Mouse (Mus musculus): ENCODE results near the gene Vill. TPM values are rescaled to one million over a fixed set of nuclear protein-coding genes. Genes with fewer than 3 reads are reported as not detected.
A peak's percentile ranks its signal among the peaks of the same experiment; 100 is the strongest.

Gene Vill
- total RNA-seq, 2 experiments from 2014 or later, result 0.78 to 1.3 TPM

DNA sequence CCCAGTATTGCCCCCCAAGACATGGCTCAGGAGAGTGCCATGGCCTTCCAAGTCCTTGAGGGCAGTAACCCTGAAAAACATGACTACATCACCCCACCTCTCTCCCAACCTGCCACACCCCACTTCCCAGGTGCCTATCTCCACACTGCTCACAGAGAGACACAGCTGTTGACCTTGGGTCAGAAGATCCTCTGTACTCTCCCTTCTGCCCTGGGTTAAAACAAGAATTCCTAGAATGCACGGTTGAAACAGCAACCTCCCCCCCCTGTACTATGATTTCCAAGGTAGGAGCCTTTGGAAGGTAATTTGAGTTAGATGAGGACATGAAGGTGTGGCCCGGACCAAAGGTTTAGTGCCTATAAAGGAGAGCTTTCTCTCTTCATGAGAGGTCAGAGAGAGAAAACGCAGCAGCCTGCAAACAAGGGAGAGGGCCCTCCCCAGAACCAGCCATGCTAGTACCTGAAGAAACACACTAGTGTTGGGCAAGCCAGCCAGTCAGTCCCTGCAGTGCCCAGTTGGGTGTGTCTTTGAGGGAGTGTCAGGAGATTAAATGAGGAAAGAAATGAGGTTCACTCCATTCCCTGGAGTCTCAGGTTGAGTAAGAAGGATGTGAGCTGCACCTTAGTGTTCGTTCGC lies 27.6 kb downstream of the Vill start:
- no peak for DNase-seq (ENCODE audit: low spot score in 2 of 2)

DNA sequence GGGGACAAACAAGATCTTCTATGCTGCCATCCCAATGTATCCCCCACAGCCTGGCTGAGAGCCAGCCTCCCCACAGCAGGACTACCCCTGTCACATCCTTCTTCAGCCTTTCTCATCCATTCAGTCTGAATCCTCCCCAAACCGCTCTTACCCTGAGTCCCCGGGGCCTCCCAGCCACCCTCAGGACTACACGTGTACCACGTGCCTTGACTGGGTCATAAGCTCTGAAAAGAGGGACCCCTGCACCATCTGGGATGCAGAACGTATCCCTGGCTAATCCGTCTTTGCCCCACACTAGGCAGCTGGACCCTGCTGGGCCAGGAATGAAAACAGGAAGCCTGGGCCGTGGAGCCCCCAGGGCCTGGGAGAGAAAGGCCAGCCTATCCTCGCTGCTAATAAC lies 29.5 kb downstream of the Vill start:
- DNase-seq (ENCODE audit: low spot score in 2 of 2), result no peak

DNA sequence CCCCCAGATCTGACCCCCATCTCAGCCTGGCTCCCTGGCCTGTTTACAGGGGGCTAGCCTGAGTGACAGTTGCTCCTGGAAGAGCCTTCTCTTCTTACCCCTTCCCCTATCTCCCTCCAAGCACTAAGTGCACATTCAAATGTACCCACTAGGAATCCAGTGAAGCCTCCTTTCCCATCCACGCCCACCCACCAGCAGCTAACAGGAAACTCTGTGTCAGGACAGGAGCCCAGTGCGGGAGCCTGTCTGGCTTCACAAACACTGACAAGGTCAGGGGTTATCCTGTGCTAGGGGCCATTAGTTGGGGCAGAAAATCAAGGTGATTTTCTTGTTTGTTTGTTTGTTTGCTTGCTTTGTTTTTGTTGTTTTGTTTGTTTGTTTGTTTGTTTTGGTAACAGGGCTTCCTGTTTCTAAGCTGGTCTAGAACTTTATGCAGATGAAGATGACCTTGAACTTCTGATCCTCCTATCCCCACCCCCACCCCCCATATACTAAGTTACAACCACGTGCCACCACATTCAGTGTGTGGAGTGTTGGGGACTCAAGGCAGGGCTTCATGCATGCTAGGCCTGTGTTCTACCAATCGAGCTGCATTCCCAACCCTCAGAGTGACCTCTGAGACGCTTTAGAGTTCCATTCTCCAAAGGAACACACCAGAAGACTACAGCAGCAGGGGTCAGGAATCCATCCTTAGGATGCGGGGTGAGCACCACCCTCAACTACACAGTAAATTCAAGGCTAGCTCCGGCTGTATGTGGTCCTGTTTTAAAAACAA lies 30.3 kb downstream of the Vill start:
- DNase-seq (ENCODE audit: low spot score in 2 of 2), result no peak

DNA sequence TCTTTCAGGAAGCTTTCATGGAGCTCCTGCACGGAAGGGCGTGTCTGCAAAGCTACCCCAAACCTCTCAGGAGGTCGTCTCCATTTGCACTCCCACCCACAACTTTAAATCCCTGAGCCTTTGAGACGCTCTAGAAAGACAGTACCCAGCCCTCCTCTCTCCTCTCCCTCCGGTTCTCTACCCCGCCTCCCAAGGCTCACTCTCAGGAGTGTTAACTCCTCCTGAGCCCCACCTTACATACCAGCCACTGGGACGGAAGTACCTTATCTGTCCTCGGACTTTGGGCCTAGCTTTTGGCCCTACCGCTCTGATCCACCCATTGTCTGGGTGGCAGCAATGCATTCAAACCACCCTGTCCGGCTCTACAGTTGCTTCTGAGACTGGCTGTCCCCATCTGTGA lies 31.4 kb downstream of the Vill start:
- no peak for DNase-seq (ENCODE audit: low spot score in 2 of 2)

DNA sequence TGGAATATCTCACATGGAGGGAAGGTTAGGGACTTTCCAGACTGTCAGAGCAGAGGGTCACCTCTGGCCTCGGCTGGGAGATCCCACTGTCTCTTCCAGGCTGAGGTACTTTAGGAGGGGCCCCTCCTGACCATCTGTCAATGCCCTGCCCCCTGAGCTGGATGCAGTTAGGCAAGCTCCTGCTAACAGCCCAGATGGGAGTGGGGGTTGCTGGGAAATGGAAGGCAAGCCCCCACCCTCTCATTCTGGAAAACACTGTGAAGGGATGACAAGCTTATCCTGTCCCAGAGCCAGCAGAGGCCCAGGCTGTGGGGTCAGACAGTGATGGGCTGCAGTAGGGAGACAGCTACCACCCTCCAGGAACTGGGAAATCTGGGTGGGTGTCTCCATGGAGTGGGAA lies 33.9 kb downstream of the Vill start:
- no peak for DNase-seq (ENCODE audit: low spot score in 2 of 2)

DNA sequence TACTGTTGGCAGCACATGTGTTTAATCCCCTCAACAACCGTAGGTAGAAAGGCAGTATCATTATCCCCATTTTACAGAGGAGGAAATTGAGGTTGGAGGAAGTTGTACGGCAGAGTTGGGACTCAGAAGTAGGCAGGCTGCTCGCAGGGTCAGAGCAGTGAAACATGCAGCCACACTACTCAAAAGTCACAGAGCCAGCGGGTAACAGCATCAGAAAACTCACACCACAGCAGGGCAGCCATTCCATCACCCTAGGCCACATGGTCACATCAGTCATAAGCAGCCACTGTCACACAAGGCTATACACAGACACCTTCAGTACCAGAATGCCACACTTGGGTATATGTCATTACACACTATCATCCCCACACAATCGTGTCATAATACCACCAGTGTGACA lies 34.7 kb downstream of the Vill start:
- DNase-seq (ENCODE audit: low spot score in 2 of 2), result no peak

DNA sequence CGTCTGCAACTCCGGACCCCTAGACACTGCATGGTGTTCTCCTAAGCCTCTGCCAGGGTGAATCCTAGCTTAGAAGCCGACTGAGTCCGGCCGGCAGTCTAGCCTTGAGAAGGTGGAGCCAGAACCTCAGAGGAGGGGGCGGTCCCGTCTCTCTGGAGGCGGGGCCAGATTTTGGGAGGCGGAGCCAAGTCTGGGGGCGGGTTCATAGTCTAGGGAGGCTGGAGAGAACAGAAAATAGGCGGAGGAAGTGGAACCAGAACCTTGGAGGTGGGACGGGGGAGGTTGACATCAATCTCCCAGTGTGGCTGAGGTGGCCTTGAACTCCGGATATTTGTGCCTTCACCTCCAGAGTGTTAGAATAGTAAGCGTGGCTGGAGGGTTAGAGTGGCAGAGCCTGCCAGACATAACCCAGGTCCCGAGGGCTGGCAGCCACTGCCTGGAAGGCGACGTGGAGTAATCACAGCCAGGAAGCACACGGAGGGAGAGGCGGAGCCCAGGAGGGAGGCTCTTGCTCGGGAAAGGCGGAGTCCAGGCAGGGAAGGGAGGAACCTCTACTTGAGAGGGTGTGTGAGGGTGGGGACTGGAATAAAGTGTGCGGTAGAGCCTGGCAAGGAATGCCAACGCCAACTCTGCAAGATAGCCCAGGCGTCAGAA lies 35.7 kb downstream of the Vill start:
- DNase-seq (ENCODE audit: low spot score in 2 of 2), result peak; percentile 80

DNA sequence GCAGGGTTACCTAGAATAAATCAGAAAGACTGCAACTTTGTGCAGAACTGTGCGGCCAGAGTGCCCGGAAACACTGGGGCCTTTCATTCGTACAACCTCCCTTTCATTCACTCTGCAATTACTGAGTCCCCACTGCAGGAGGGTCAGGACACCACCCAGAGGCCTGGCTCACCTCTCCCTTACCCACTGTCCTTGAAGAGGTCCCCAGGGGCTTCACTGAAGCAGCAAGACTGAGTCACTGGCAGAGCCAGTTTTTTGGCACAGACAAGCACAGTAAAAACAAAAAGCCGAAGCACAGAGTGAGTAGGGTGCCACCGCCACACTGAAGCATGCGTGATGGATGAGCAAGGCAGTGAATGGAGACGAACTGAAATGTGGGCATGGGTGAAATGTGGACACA lies 36.9 kb downstream of the Vill start:
- DNase-seq (ENCODE audit: low spot score in 2 of 2), result no peak

DNA sequence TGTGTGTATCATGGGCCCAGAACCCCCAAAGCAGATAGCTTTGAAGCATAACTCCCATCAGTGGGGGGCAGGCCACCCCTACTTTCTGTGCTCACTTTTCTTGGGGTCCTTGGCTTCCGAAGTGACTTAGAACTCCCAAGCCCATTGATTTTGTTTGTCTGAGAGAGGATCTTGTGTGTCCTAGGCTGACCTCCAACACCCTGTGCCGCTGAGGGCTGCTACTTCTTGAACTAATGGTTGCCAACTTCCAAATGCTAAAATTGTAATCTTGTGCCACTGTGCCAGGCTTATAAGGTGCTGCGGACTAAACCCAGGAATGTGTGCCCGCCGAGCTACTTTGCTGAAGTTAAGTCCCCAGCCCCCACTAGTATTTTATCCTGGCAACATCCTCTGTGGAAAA lies 37.9 kb downstream of the Vill start:
- DNase-seq (ENCODE audit: low spot score in 2 of 2), result no peak

DNA sequence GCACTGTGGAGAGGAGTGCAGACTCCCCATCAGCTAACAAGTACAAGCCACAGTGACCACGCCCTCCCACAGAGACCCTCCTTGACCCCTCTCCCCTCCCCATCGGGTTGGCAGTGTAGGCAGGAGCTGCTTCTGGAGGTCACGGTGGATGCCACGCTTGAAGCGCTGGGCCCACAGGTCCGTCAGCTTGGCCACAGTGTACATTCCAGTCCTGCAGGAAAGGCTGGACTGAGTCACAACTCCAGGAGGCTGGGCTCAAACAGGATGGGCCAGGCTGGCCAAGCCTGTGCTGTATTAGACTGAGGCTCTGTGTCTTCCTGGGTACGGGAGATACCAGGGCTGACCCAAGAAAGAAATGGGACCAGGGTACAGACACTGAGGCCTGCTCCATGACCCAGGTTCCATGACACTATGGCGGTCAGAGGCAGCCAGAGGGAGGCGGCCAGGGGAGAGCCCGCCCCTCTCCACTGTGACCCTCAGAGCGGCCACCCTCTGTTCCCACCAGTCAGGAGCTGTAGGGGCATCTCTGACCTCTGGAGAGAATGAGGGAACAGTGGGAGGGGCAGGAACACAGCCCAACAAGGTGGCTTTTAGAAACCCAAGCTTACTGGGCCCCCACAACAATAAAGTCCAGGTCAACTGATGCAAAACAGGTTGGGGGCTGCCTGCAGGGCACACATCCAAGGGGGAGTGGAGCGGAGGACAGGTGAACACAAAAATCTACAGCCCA lies 39.2 kb downstream of the Vill start:
- no peak for DNase-seq (ENCODE audit: low spot score in 2 of 2)

DNA sequence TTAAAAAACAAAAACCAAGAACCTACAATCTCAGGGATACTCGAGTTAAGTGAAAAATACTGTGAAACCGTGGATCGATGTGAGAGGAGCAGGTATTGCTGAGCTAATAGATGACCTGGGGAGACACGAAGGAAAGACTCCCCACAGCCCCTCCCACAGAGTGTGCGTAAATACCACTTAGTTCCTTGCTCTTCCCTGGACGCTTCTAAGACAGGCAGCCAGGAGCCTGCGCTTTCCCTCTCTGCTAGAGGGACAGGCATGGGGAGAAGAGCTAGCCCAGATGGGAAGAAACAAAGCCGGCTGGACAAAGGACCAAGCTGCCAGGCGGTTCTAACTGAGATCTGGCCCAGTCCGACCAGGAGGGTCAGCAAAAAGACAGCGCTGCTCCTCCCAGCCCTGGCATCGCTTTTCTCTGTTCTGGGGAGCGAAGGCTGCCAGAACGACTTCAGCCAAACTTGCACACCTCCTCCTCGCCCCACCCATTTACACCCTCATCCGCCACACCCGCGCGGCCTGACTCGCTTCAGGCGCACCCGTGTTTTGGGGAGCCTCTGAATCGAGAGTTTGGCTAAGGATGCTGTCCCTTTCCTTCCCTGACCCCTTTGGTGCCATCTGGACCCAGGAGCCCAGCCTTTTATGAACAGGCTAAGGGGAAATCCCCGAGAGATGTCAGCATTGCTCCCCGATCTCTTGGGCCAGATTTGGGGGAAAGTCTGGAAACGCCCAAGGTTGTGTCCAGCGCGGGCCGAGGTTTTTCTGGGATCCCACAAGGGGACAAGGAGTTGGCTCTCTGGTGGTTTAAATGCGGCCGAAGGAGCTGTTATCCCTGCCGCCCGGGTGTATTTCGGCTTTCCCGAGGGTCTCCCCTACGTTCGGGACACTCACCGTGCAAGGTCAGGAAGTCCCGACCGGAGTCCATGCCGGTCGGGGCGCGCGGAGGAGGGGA lies 40.2 kb downstream of the Vill start:
- no peak for DNase-seq (ENCODE audit: low spot score in 2 of 2)

DNA sequence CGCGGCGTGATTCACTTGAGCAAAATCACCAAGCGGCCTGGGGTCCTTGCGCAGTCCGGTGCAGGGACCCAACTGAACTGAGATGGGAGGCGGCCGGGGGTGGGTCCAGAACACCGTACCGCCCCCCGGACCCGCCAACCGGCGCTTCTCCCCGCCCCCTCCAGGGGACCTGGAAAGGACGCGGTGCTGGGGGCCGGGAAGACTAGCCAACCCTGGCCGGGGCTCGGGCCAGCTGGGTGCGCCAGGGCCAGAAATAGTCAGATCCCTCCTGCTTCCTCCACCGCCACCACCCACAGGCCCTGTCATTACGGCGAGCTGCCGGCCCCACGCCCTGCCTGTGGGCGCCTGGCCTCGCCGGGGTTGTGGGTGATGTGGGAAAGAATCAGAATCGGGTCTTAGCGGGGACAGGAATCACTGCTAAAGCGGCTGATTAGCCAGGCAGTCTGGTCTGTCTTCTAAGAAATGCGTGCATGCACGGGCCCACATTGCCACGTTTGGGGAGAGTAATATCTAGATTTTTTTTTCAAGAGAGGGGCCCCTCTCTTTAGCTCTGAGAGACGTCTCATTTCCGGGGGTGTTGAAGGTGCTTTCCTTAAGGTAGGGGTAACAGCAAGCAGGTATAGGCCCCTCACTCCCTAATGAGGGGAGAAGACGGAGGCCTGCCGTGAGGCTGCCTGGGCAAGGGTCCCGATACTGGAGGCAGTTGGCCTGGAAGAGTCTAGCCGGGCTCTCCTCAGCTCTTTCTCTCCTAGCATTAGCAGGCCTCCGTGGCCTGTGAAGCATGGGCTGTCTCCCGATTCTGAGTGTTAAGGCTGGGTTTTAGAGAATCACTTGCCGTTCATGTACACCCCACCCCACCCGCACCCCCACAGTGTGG lies 41.1 kb downstream of the Vill start, which contains the start of gene Plcd1:
Gene Plcd1, minus strand, starts transcription at position 84 of the 877 bp plus-strand sequence.
- peak; percentile 89 to 92 for DNase-seq (ENCODE audit: low spot score in 2 of 2)

DNA sequence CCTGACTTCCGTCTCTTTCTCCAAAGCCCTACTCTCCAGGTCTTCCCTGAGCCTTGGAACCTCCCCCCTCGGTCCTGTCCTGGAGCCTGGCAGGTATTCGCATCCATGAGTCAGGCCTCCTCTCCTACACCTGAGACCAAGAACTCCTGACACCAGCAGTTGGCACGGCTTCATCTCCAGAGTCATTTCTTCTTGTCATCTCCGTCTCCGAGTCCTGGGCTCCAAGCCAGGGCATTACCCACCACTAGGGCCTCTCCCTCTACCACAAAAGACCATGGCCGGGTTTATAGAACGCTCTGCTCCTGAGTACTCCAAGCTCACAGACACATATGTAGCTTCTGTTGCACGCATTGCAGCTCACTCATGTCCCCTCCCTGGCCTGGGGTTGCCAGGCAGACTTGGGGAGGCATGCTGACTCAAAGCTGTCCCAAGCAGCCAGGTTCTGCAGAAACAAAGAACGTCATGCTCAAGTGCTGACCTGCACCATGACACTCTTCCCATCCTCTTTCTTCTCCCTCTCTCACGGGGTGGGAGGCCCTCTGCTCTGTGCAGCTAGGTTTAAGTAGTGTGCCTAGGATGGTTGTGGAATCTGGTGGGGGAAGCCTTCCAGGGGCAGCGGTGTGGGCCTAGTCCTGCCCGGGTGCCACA lies 42.0 kb downstream of the Vill start:
- no peak for DNase-seq (ENCODE audit: low spot score in 2 of 2)

DNA sequence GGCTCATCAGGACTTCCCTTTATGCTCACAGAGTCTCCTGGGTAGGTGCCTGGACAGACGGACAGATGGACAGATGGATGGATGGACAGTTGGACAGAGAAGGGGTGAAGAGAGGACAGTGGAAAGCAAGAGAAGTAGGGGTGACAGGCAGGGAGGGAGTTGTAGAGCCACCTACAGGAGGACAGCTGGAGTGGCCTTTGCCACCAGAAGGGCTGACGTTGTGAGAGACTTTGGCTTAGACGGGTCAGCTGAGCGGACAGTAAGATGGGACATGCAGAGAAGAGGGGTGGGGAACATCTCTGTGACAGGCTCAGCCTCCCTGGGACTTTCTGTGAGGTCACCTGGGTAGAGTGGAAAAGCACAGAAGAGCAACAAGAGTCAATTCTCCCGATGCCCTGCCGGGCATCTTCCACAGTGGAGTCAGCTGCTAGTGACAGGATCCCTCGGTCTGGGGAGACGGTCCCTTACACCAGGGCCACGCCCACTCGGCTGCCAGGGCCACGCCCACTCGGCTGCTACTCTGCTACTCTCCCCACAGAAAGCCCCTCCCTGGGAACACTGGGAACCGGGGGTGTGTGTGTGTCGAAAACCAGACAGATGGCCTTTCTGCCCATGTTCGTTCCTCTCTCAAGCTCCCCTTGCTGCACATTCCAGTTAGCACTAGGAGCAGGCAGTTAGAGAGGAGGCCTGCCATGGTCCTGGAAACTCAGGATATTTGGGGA lies 47.8 kb downstream of the Vill start:
- no peak for DNase-seq (ENCODE audit: low spot score in 2 of 2)

DNA sequence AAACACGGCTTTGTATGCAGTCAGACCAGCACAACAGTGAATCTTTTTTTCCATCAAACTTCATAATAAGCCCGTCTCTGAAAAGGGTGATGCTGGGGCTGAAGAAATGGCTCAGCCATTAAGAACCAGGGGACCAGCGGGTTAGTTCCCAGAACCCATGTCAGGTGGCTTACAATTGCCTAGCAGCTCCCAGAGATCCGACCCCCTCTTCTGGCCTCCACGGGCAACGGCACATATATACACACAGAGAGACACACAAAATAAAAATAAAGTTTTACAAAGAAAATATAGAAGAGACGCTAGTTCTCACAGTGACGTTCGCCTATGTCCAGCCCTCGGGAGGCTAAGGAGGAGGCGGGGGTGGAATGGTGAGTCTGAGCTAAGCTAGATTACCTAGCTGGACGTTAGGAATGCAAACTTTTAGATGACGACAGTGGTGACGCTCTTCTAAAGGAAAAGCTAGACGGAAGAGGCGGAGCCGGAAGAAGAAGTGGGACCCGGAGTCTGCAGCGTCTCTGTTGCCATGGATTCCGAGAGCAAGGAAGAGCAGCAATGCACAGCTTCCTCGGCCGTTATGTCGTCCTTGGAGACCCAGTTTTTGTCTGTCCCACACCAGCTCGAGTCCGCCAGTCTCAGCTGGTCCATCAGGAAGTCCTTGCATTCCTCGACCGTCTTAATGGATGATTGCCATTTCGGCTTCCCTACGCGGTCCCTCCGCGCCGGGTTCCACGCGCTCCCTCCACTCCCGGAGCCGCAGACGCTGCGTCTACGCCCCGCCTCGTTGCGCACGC lies 49.6 kb downstream of the Vill start, which contains the start of gene Dlec1:
Gene Dlec1, plus strand, starts transcription at position 487 of the 791 bp plus-strand sequence.
- peak; percentile 68 to 71 for DNase-seq (ENCODE audit: low spot score in 2 of 2)

DNA sequence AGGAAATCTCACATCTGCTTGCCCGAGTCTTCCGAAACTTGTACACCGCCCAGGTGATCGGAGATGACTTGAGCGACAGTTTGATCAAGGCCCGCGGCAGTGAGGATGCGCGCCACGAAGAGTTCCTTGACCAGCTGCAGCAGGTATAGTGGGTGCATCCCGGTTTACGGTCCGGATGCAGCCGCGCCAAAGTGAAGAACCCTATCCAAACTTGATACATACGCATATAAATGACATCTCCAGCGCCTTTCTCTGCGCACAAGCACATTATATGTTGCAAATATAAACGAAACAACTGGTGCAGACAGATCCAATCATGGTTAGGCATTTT lies 50.2 kb downstream of the Vill start:
- no peak for DNase-seq (ENCODE audit: low spot score in 2 of 2)

DNA sequence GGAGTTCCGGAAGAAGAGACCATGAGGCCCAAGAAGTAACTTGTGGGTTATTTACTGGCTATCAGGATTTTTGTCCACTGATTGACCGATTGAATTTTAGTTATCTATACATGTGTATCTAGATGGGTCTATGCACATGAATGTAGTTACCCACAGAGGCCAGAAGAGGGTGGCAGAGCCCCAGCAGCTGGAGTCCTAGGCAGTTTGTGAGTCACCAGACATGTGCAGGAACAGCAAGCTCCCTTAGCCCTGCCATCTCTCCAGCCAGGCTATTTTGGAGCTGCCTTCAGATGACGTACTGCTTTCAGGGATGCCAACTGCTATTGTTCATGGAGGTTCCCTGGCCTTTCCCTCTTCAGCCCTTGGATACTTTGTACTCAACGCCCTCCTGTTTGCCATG lies 55.0 kb downstream of the Vill start:
- DNase-seq (ENCODE audit: low spot score in 2 of 2), result peak in 1 of 2 experiments; percentile 60
